Mouse (Mus musculus) ES-Bruce4 (cell line): Measurements from ENCODE around the gene Prkcq. TPM values are rescaled to one million over a fixed set of nuclear protein-coding genes. Genes with fewer than 3 reads are reported as not detected.

Source experiments
- H3K27ac ChIP-seq: 2 replicates; pipeline ENCODE4 v1.5.1; 2012; ENCODE audit warnings: low read length, inconsistent platforms; ENCODE audit not compliant: insufficient read depth
- H3K27me3 ChIP-seq: 2 replicates; pipeline ENCODE4 v1.6.1; 2012; ENCODE audit warnings: mild to moderate bottlenecking, low read length, inconsistent platforms; ENCODE audit not compliant: control insufficient read depth, poor library complexity, insufficient read depth, severe bottlenecking
- H3K36me3 ChIP-seq: 2 replicates; pipeline ENCODE4 v1.6.1; 2012; ENCODE audit warnings: inconsistent platforms, mild to moderate bottlenecking, low read length, moderate library complexity; ENCODE audit not compliant: control insufficient read depth, poor library complexity, insufficient read depth, severe bottlenecking
- H3K4me1 ChIP-seq: one replicate; pipeline ENCODE4 v1.8.1; 2011; ENCODE audit warnings: low read length; ENCODE audit not compliant: control insufficient read depth, insufficient read depth
- H3K4me3 ChIP-seq: 2 replicates; pipeline ENCODE4 v1.5.1; 2011; ENCODE audit warnings: low read depth, mild to moderate bottlenecking, low read length
- H3K9ac ChIP-seq: 2 replicates; pipeline ENCODE4 v1.6.1; 2012; ENCODE audit warnings: low read depth, mild to moderate bottlenecking, inconsistent platforms; ENCODE audit not compliant: poor library complexity, severe bottlenecking
- H3K9me3 ChIP-seq: replicated peaks from 2 replicates; pipeline ENCODE4 v1.6.1; 2012; ENCODE audit warnings: mild to moderate bottlenecking, low read length, inconsistent platforms; ENCODE audit not compliant: control insufficient read depth, poor library complexity, insufficient read depth, severe bottlenecking
- CTCF ChIP-seq: IDR thresholded peaks from one replicate; pipeline ENCODE4 v1.8.1; 2011; ENCODE audit warnings: low read depth, low read length
- EP300 ChIP-seq: IDR thresholded peaks from 2 replicates; pipeline ENCODE4 v1.6.1; 2011; ENCODE audit warnings: low read depth, low read length; ENCODE audit not compliant: insufficient read depth
- POLR2A ChIP-seq: IDR thresholded peaks from one replicate; pipeline ENCODE4 v1.8.1; 2011; ENCODE audit warnings: low read length; ENCODE audit not compliant: insufficient read depth
- polyA plus RNA-seq: library from polyadenylated mRNA; stranded (reverse); fragments of >200 nt; gene quantifications from 2 replicates; pipeline ENCODE4 v1.2.4, GENCODE M21; 2011; ENCODE audit warnings: low read depth; ENCODE audit not compliant: missing spikeins, insufficient read depth, insufficient read length

Prkcq gene
- polyA plus RNA-seq, 1 experiment, result not detected

GRCm38 (mm10) chr2:11188279-11188678 is 16.4 kb downstream of the Prkcq start:
- H3K27me3 ChIP-seq, result no peaks in the 10 kb centered on the region
- no peaks in the 10 kb centered on the region for H3K4me1 ChIP-seq
- TF ChIP-seq CTCF (no peak), EP300 (no peak), POLR2A (no peak)
- H3K27ac ChIP-seq, result no peak overlapping the region
- no peaks in the 10 kb centered on the region for H3K9me3 ChIP-seq
- H3K36me3 ChIP-seq, result no peaks in the 10 kb centered on the region
- H3K4me3 ChIP-seq, result no peak overlapping the region
- H3K9ac ChIP-seq, result no peak overlapping the region

GRCm38 (mm10) chr2:11189150-11189767 is 17.4 kb downstream of the Prkcq start:
- no peaks in the 10 kb centered on the region for H3K9me3 ChIP-seq
- no peaks in the 10 kb centered on the region for H3K36me3 ChIP-seq
- no peak overlapping the region for H3K9ac ChIP-seq
- H3K4me3 ChIP-seq, result no peak overlapping the region
- TF ChIP-seq EP300 (no peak), CTCF (no peak), POLR2A (no peak)
- H3K4me1 ChIP-seq, result no peaks in the 10 kb centered on the region
- H3K27ac ChIP-seq, result no peak overlapping the region
- no peaks in the 10 kb centered on the region for H3K27me3 ChIP-seq

- Histone ChIP-seq H3K36me3 (no peaks in the 10 kb centered on the region), H3K4me3 (no peak overlapping the region), H3K27ac (no peak overlapping the region), H3K27me3 (no peaks in the 10 kb centered on the region), H3K9ac (no peak overlapping the region), H3K9me3 (no peaks in the 10 kb centered on the region), H3K4me1 (no peaks in the 10 kb centered on the region)
- no peak for TF ChIP-seq POLR2A
- no peak for TF ChIP-seq EP300
- no peak for TF ChIP-seq CTCF
Observed at GRCm38 (mm10) chr2:11192281-11193098, 20.6 kb downstream of the Prkcq start.

- Histone ChIP-seq H3K9me3 (no peaks in the 10 kb centered on the region), H3K9ac (no peak overlapping the region), H3K27ac (no peak overlapping the region), H3K4me3 (no peak overlapping the region), H3K27me3 (no peaks in the 10 kb centered on the region), H3K4me1 (no peaks in the 10 kb centered on the region), H3K36me3 (no peaks in the 10 kb centered on the region)
- TF ChIP-seq POLR2A (no peak), CTCF (no peak), EP300 (no peak)
Observed at GRCm38 (mm10) chr2:11193099-11193618, 21.3 kb downstream of the Prkcq start.

GRCm38 (mm10) chr2:11194732-11195340 is 22.9 kb downstream of the Prkcq start:
- H3K27ac ChIP-seq, result no peak overlapping the region
- H3K9me3 ChIP-seq, result no peaks in the 10 kb centered on the region
- TF ChIP-seq CTCF (no peak), EP300 (no peak), POLR2A (no peak)
- H3K4me1 ChIP-seq, result no peaks in the 10 kb centered on the region
- no peak overlapping the region for H3K9ac ChIP-seq
- H3K36me3 ChIP-seq, result no peaks in the 10 kb centered on the region
- H3K27me3 ChIP-seq, result no peaks in the 10 kb centered on the region
- no peak overlapping the region for H3K4me3 ChIP-seq

- Histone ChIP-seq H3K36me3 (no peaks in the 10 kb centered on the region), H3K9me3 (no peaks in the 10 kb centered on the region)
- no peak for TF ChIP-seq CTCF
- no peak for TF ChIP-seq EP300
- no peak for TF ChIP-seq POLR2A
Observed at GRCm38 (mm10) chr2:11196071-11196470, 24.2 kb downstream of the Prkcq start.

More at GRCm38 (mm10) chr2:11196071-11196470, 24.2 kb downstream of the Prkcq start:
- Histone ChIP-seq H3K27me3 (no peaks in the 10 kb centered on the region), H3K4me3 (no peak overlapping the region), H3K9ac (no peak overlapping the region), H3K4me1 (no peaks in the 10 kb centered on the region), H3K27ac (no peak overlapping the region)
